Mouse (Mus musculus) subcutaneous adipose tissue, adult 2 months (tissue): ENCODE data around the gene Soat2. TPM values are rescaled to one million over a fixed set of nuclear protein-coding genes. Genes with fewer than 3 reads are reported as not detected.

ENCODE experiments used
- polyA plus RNA-seq: library from polyadenylated mRNA; depleted of rRNA; stranded (reverse); fragments of >200 nt; gene quantifications from 2 replicates; pipeline ENCODE4 v1.2.3, GENCODE M21; 2012; ENCODE audit warnings: low replicate concordance; rRNA removed

Gene Soat2
- polyA plus RNA-seq: 0.47 and 1.2 TPM in 2 replicates

GRCm38 (mm10) chr15:102150301-102151135, at the start of gene Soat2:
Gene Soat2 (plus strand): TSS chr15:102150526.

GRCm38 (mm10) chr15:102136129-102136758, 14.1 kb upstream of the Soat2 start, which contains the start of gene Spryd3:
Gene Spryd3 (minus strand): TSS chr15:102136234.

GRCm38 (mm10) chr15:102144274-102144711, 6.0 kb upstream of the Soat2 start, which contains the start of gene Igfbp6:
Gene Igfbp6 (plus strand): TSS chr15:102144362.

GRCm38 (mm10) chr15:102202971-102203834, 52.9 kb downstream of the Soat2 start, which contains the start of gene Zfp740:
Gene Zfp740 (plus strand): TSS chr15:102203249.

GRCm38 (mm10) chr15:102204674-102205505, 54.6 kb downstream of the Soat2 start, which contains the start of gene Csad:
Gene Csad (minus strand): TSS chr15:102204724.

Other genes starting within 250 kb of the Soat2 start
- gene Krt4, start 225.8 kb upstream of the Soat2 start, polyA plus RNA-seq: 0.07 and 0.53 TPM in 2 replicates
- gene Krt79, start 210.2 kb upstream of the Soat2 start, polyA plus RNA-seq: 2.7 and 9.0 TPM in 2 replicates
- gene Krt78, start 196.2 kb upstream of the Soat2 start, polyA plus RNA-seq: 0.06 TPM in 2 replicates
- 2.4 and 188 TPM in 2 replicates for gene Krt8, start 146.0 kb upstream of the Soat2 start, polyA plus RNA-seq
- 1.2 and 88.2 TPM in 2 replicates for gene Krt18, start 122.3 kb upstream of the Soat2 start, polyA plus RNA-seq
- 50.5 and 145 TPM in 2 replicates for gene Eif4b, start 76.8 kb upstream of the Soat2 start, polyA plus RNA-seq
- gene Tns2, start 50.1 kb upstream of the Soat2 start, polyA plus RNA-seq: 150 and 234 TPM in 2 replicates
- 33.0 and 40.9 TPM in 2 replicates for gene Spryd3, start 14.3 kb upstream of the Soat2 start, polyA plus RNA-seq
- 189 and 436 TPM in 2 replicates for gene Igfbp6, start 6.2 kb upstream of the Soat2 start, polyA plus RNA-seq
- 29.3 and 49.5 TPM in 2 replicates for gene Zfp740, start 52.7 kb downstream of the Soat2 start, polyA plus RNA-seq
- gene Csad, start 54.2 kb downstream of the Soat2 start, polyA plus RNA-seq: 247 and 354 TPM in 2 replicates
- 6.4 and 14.8 TPM in 2 replicates for gene Itgb7, start 81.4 kb downstream of the Soat2 start, polyA plus RNA-seq
- 51.9 and 67.6 TPM in 2 replicates for gene Rarg, start 107.0 kb downstream of the Soat2 start, polyA plus RNA-seq
- gene Gm9918, start 120.0 kb downstream of the Soat2 start, polyA plus RNA-seq: 0.11 and 0.48 TPM in 2 replicates
- 111 and 118 TPM in 2 replicates for gene Mfsd5, start 128.9 kb downstream of the Soat2 start, polyA plus RNA-seq
- 2.7 and 6.0 TPM in 2 replicates for gene Espl1, start 145.7 kb downstream of the Soat2 start, polyA plus RNA-seq
- 128 and 134 TPM in 2 replicates for gene Pfdn5, start 175.6 kb downstream of the Soat2 start, polyA plus RNA-seq
- gene Myg1, start 181.2 kb downstream of the Soat2 start, polyA plus RNA-seq: 44.8 and 74.2 TPM in 2 replicates
- 28.0 and 43.4 TPM in 2 replicates for gene Aaas, start 200.2 kb downstream of the Soat2 start, polyA plus RNA-seq
- gene Sp7, start 216.7 kb downstream of the Soat2 start, polyA plus RNA-seq: 0.33 and 0.69 TPM in 2 replicates